Mouse (Mus musculus) hindbrain, embryonic 11.5 days (tissue): ENCODE data around the gene Nptxr. TPM values are rescaled to one million over a fixed set of nuclear protein-coding genes. Genes with fewer than 3 reads are reported as not detected.
A peak's percentile ranks its signal among the peaks of the same experiment; 100 is the strongest.
"Not testable (repeated sequence)": the region's sequence is repeated elsewhere in the genome, so short reads cannot be mapped to it uniquely, and the experiment has no call there.

Source experiments
- ATAC-seq: fragments of 200-750 bp; cut with Nextera tagmentation; 2 replicates; pipeline ENCODE4 v1.8.0; 2017; ENCODE audit warnings: mild to moderate bottlenecking, moderate TSS enrichment, moderate library complexity; ENCODE audit not compliant: low FRiP score
- DNase-seq: peaks from one replicate; pipeline ENCODE4 v3.0.0-alpha.2; 2015; ENCODE audit warnings: low spot score
- H3K27ac ChIP-seq: fragments of 300-500 bp; sonication (generic); 2 replicates; pipeline ENCODE4 v1.5.1; 2014; ENCODE audit warnings: mild to moderate bottlenecking, low read depth, low read length
- H3K27me3 ChIP-seq: fragments of 300-500 bp; sonication (generic); 2 replicates; pipeline ENCODE4 v1.6.1; 2014; ENCODE audit warnings: mild to moderate bottlenecking, low read length, moderate library complexity, mixed read lengths; ENCODE audit not compliant: control insufficient read depth, insufficient read depth
- H3K36me3 ChIP-seq: fragments of 300-500 bp; sonication (generic); 2 replicates; pipeline ENCODE4 v1.6.1; 2014; ENCODE audit warnings: mild to moderate bottlenecking, low read length, moderate library complexity, mixed read lengths; ENCODE audit not compliant: control insufficient read depth, insufficient read depth
- H3K4me1 ChIP-seq: fragments of 300-500 bp; sonication (generic); replicated peaks from 2 replicates; pipeline ENCODE4 v1.6.1; 2014; ENCODE audit warnings: low read length, mixed read lengths; ENCODE audit not compliant: control insufficient read depth, insufficient read depth
- H3K4me2 ChIP-seq: fragments of 300-500 bp; sonication (generic); replicated peaks from 2 replicates; pipeline ENCODE4 v1.6.1; 2014; ENCODE audit warnings: mild to moderate bottlenecking, low read depth, low read length
- H3K4me3 ChIP-seq: fragments of 300-500 bp; sonication (generic); 2 replicates; pipeline ENCODE4 v1.5.1; 2014; ENCODE audit warnings: low read depth, low read length
- H3K9ac ChIP-seq: fragments of 300-500 bp; sonication (generic); 2 replicates; pipeline ENCODE4 v1.6.1; 2014; ENCODE audit warnings: low read depth, low read length
- H3K9me3 ChIP-seq: fragments of 300-500 bp; sonication (generic); 2 replicates; pipeline ENCODE4 v1.6.1; 2016; ENCODE audit warnings: low read length; ENCODE audit not compliant: control insufficient read depth
- WGBS: fragments of 180-500 bp; shearing (Covaris S2); extraction: QIAGEN DNeasy Blood & Tissue Kit; methylation state at CpG from one replicate; pipeline ENCODE4 v1.1.7; 2014; 5-methylcytosine and 5-hydroxymethylcytosine counted together
- polyA plus RNA-seq: library from polyadenylated mRNA; unstranded; fragments of >200 nt; fragmentation: Nextera tagmentation; extraction: Ambion mirVana; gene quantifications from 2 replicates; pipeline ENCODE4 v1.2.1, GENCODE M21; 2014

Gene Nptxr
- polyA plus RNA-seq, 1 experiment from 2014 or later = 1.5 TPM

- no peak overlapping the region for H3K4me2 ChIP-seq
- H3K9me3 ChIP-seq = no peaks in the 10 kb centered on the region
- no peak for ATAC-seq
- H3K36me3 ChIP-seq = 0 out of 2 replicates have a peak, but pooled peaks cover 2% of the 10 kb centered on the region
- no peak overlapping the region for H3K9ac ChIP-seq
- H3K4me3 ChIP-seq = no peak overlapping the region
- H3K27ac ChIP-seq = no peak overlapping the region
- WGBS = 88% methylated on average over 9 of the region's 9 CpGs
- H3K4me1 ChIP-seq = peaks cover 4% of the 10 kb centered on the region
- DNase-seq = no peak
- H3K27me3 ChIP-seq = no peaks in the 10 kb centered on the region
Measured at GRCm38 (mm10) chr15:79826221-79826935, 21.8 kb upstream of the Nptxr start.

- H3K4me1 ChIP-seq = peaks cover 4% of the 10 kb centered on the region
- 0 out of 2 replicates have a peak, but pooled peaks cover 2% of the 10 kb centered on the region for H3K36me3 ChIP-seq
- H3K9ac ChIP-seq = no peak overlapping the region
- H3K9me3 ChIP-seq = no peaks in the 10 kb centered on the region
- no peak for ATAC-seq
- H3K4me2 ChIP-seq = no peak overlapping the region
- WGBS = 50% methylated on average over 14 of the region's 14 CpGs
- H3K4me3 ChIP-seq = no peak overlapping the region
- no peak overlapping the region for H3K27ac ChIP-seq
- peak; percentile 70 for DNase-seq
- no peaks in the 10 kb centered on the region for H3K27me3 ChIP-seq
Measured at GRCm38 (mm10) chr15:79825146-79825825, 20.7 kb upstream of the Nptxr start.

- WGBS = 75% methylated on average over 19 of the region's 19 CpGs
Measured at GRCm38 (mm10) chr15:79823588-79824280, 19.2 kb upstream of the Nptxr start.

GRCm38 (mm10) chr15:79822265-79823199 is 18.0 kb upstream of the Nptxr start:
- 0 out of 2 replicates have a peak, but pooled peaks have one; percentile 10 for ATAC-seq
- DNase-seq = no peak
- H3K9ac ChIP-seq = no peak overlapping the region
- H3K36me3 ChIP-seq = no peaks in the 10 kb centered on the region
- 0 out of 2 replicates have a peak overlapping the region, but pooled peaks have one; percentile 13 for H3K27ac ChIP-seq
- H3K4me2 ChIP-seq = no peak overlapping the region
- WGBS = 67% methylated on average over 13 of the region's 13 CpGs
- no peaks in the 10 kb centered on the region for H3K27me3 ChIP-seq
- no peaks in the 10 kb centered on the region for H3K4me1 ChIP-seq
- H3K4me3 ChIP-seq = no peak overlapping the region
- no peaks in the 10 kb centered on the region for H3K9me3 ChIP-seq

More at GRCm38 (mm10) chr15:79823588-79824280, 19.2 kb upstream of the Nptxr start:
- 0 out of 2 replicates have a peak, but pooled peaks cover 2% of the 10 kb centered on the region for H3K36me3 ChIP-seq
- H3K27me3 ChIP-seq = no peaks in the 10 kb centered on the region
- H3K4me3 ChIP-seq = no peak overlapping the region
- no peak overlapping the region for H3K27ac ChIP-seq
- no peaks in the 10 kb centered on the region for H3K9me3 ChIP-seq
- ATAC-seq (no peak), DNase-seq (no peak)
- H3K4me1 ChIP-seq = no peaks in the 10 kb centered on the region; the same call in 1 of the 2 replicates
- H3K4me2 ChIP-seq = no peak overlapping the region
- no peak overlapping the region for H3K9ac ChIP-seq

DNA sequence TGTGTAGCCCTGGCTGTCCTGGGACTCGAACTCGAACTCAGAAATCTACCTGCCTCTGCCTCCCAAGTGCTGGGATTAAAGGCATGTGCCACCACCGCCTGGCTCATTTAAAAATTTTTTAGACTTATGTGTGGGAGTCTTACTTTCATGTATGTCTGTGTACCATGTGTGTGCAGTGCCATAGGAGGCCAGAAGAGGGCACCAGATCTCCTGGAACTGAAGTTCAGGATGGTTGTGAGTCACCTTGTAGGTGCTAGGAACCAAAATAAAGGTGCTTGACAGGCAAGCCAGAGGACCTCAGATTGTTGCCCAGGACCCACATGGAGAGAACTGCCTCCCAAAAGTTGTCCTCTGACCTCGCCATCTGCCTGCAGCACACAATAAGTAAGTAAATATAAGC is 13.8 kb upstream of the Nptxr start:
- Histone ChIP-seq H3K27me3 (no peaks in the 10 kb centered on the region), H3K36me3 (no peaks in the 10 kb centered on the region), H3K9me3 (no peaks in the 10 kb centered on the region), H3K27ac (no peak overlapping the region), H3K4me1 (no peaks in the 10 kb centered on the region), H3K4me2 (no peak overlapping the region), H3K9ac (no peak overlapping the region), H3K4me3 (no peak overlapping the region)
- no peak for DNase-seq
- no peak for ATAC-seq
- 88% methylated on average over 4 of the region's 4 CpGs for WGBS

- no peaks in the 10 kb centered on the region for H3K4me1 ChIP-seq
- DNase-seq = no peak
- no peaks in the 10 kb centered on the region for H3K9me3 ChIP-seq
- WGBS = 49% methylated on average over 8 of the region's 8 CpGs
- H3K4me2 ChIP-seq = no peak overlapping the region
- no peak overlapping the region for H3K4me3 ChIP-seq
- no peaks in the 10 kb centered on the region for H3K27me3 ChIP-seq
- no peaks in the 10 kb centered on the region for H3K36me3 ChIP-seq
- H3K27ac ChIP-seq = no peak overlapping the region
- no peak for ATAC-seq
- no peak overlapping the region for H3K9ac ChIP-seq
Measured at GRCm38 (mm10) chr15:79813666-79814258, 9.2 kb upstream of the Nptxr start.

GRCm38 (mm10) chr15:79812840-79813239 is 8.3 kb upstream of the Nptxr start:
- H3K9ac ChIP-seq, H3K27ac ChIP-seq, H3K9me3 ChIP-seq, H3K4me3 ChIP-seq, DNase-seq, ATAC-seq, H3K4me2 ChIP-seq, H3K4me1 ChIP-seq, H3K27me3 ChIP-seq, H3K36me3 ChIP-seq: not testable (repeated sequence)
- WGBS = 70% methylated on average over 2 of the region's 2 CpGs

- no peak overlapping the region for H3K27ac ChIP-seq
- no peaks in the 10 kb centered on the region for H3K4me1 ChIP-seq
- DNase-seq (no peak), ATAC-seq (no peak)
- H3K9ac ChIP-seq = no peak overlapping the region
- H3K4me3 ChIP-seq = no peak overlapping the region
- no peaks in the 10 kb centered on the region for H3K36me3 ChIP-seq
- WGBS = 76% methylated on average over 4 of the region's 4 CpGs
- no peak overlapping the region for H3K4me2 ChIP-seq
- no peaks in the 10 kb centered on the region for H3K9me3 ChIP-seq
- H3K27me3 ChIP-seq = peaks cover 8% of the 10 kb centered on the region
Measured at GRCm38 (mm10) chr15:79810997-79811396, 6.4 kb upstream of the Nptxr start.
